Mouse (Mus musculus) spleen, postnatal 10 days (tissue): Measurements from ENCODE around the gene Smim13.

Source experiments
- DNase-seq, 2 experiments: peaks; one replicate each; pipeline ENCODE4 v3.0.0; 2021 to 2022; ENCODE audit warnings: low spot score in 2 of 2

Smim13 gene

GRCm38 (mm10) chr13:41291466-41291974 lies 41.9 kb downstream of the Smim13 start:
- no peak for DNase-seq

- DNase-seq: no peak
Observed at GRCm38 (mm10) chr13:41293595-41293994, 44.0 kb downstream of the Smim13 start.

- no peak for DNase-seq
Observed at GRCm38 (mm10) chr13:41295886-41296285, 46.2 kb downstream of the Smim13 start.

- DNase-seq: no peak
Observed at GRCm38 (mm10) chr13:41296396-41296795, 46.8 kb downstream of the Smim13 start.

- DNase-seq: no peak
Observed at GRCm38 (mm10) chr13:41298533-41298932, 48.9 kb downstream of the Smim13 start.

GRCm38 (mm10) chr13:41298996-41299395 lies 49.4 kb downstream of the Smim13 start:
- no peak for DNase-seq

- no peak for DNase-seq
Observed at GRCm38 (mm10) chr13:41300037-41300436, 50.4 kb downstream of the Smim13 start.

GRCm38 (mm10) chr13:41302716-41303115 lies 53.1 kb downstream of the Smim13 start:
- DNase-seq: peak; percentile 59 to 86

- no peak for DNase-seq
Observed at GRCm38 (mm10) chr13:41320749-41321148, 71.1 kb downstream of the Smim13 start.

- no peak for DNase-seq
Observed at GRCm38 (mm10) chr13:41321433-41321832, 71.8 kb downstream of the Smim13 start.

- no peak for DNase-seq
Observed at GRCm38 (mm10) chr13:41324631-41325030, 75.0 kb downstream of the Smim13 start.

- no peak for DNase-seq
Observed at GRCm38 (mm10) chr13:41325346-41325745, 75.7 kb downstream of the Smim13 start.

GRCm38 (mm10) chr13:41326134-41326533 lies 76.5 kb downstream of the Smim13 start:
- DNase-seq: no peak
